Mouse (Mus musculus) ES-E14 (cell line): ENCODE data around the gene Rcc1. TPM values are rescaled to one million over a fixed set of nuclear protein-coding genes. Genes with fewer than 3 reads are reported as not detected.

Source experiments
- DNase-seq: peaks from one replicate; pipeline ENCODE4 v3.0.0-alpha.2; 2013; ENCODE audit warnings: low read depth, low spot score
- H3K27ac ChIP-seq: 2 replicates; pipeline ENCODE4 v1.5.1; 2012; ENCODE audit warnings: low read depth, mild to moderate bottlenecking, low read length, moderate library complexity, mixed read lengths; ENCODE audit not compliant: poor library complexity, insufficient read depth, severe bottlenecking
- H3K36me3 ChIP-seq: 2 replicates; pipeline ENCODE4 v1.6.1; 2012; ENCODE audit warnings: mild to moderate bottlenecking, low read length, moderate library complexity, mixed read lengths; ENCODE audit not compliant: control insufficient read depth, poor library complexity, insufficient read depth, severe bottlenecking
- H3K4me1 ChIP-seq, 2 experiments: fragments of 150-350 bp in 1 of 2; sonication (generic) in 1 of 2; 2 replicates each; pipeline ENCODE4 v1.6.1; 2012; ENCODE audit warnings: low read length in 2 of 2, mild to moderate bottlenecking in 1 of 2, mixed read lengths in 1 of 2; ENCODE audit not compliant: control insufficient read depth in 2 of 2, insufficient read depth in 2 of 2, poor library complexity in 1 of 2
- H3K4me3 ChIP-seq, 2 experiments: fragments of 150-350 bp in 1 of 2; sonication (generic) in 1 of 2; 2 replicates each; pipeline ENCODE4 v1.5.1; 2012; ENCODE audit warnings: low read length in 2 of 2, low read depth in 1 of 2, mild to moderate bottlenecking in 1 of 2, mixed read lengths in 1 of 2; ENCODE audit not compliant: insufficient read depth in 1 of 2, poor library complexity in 1 of 2, severe bottlenecking in 1 of 2
- H3K9ac ChIP-seq: 2 replicates; pipeline ENCODE4 v1.6.1; 2012; ENCODE audit warnings: low read depth, mild to moderate bottlenecking, low read length, mixed read lengths; ENCODE audit not compliant: poor library complexity, insufficient read depth, severe bottlenecking
- H3K9me3 ChIP-seq: fragments of 150-350 bp; sonication (generic); 2 replicates; pipeline ENCODE4 v1.6.1; 2012; ENCODE audit warnings: low read depth, mild to moderate bottlenecking, low read length; ENCODE audit not compliant: control insufficient read depth, insufficient read depth
- CHD2 ChIP-seq: IDR thresholded peaks from 2 replicates; pipeline ENCODE4 v1.6.1; 2014; ENCODE audit warnings: mild to moderate bottlenecking, low read depth, low read length, inconsistent platforms
- HCFC1 ChIP-seq: IDR thresholded peaks from 2 replicates; pipeline ENCODE4 v1.6.1; 2012; ENCODE audit warnings: low read length, inconsistent platforms, borderline replicate concordance; ENCODE audit not compliant: insufficient read depth
- MAFK ChIP-seq: IDR thresholded peaks from 2 replicates; pipeline ENCODE4 v1.6.1; 2014; ENCODE audit warnings: mild to moderate bottlenecking, low read depth, low read length, inconsistent platforms; ENCODE audit not compliant: insufficient read depth
- ZC3H11A ChIP-seq: IDR thresholded peaks from 2 replicates; pipeline ENCODE4 v1.6.1; 2012; ENCODE audit warnings: low read depth, mild to moderate bottlenecking, inconsistent platforms, low read length, borderline replicate concordance
- ZNF384 ChIP-seq: IDR thresholded peaks from 2 replicates; pipeline ENCODE4 v1.6.1; 2012; ENCODE audit warnings: low read depth, low read length, inconsistent platforms
- in situ Hi-C, 2 experiments: fragments of 600-800 bp; cut with MboI; formaldehyde crosslinking; loops; one replicate each; pipeline ENCODE4 v1.15.1; 2025; ENCODE audit warnings: low sequenced_read_pairs in 2 of 2, inconsistent platforms in 1 of 2; ENCODE audit not compliant: unreplicated experiment in 2 of 2
- total RNA-seq: library from RNA; depleted of rRNA; stranded (reverse); fragments of 300-350 nt; gene quantifications from 2 replicates; pipeline ENCODE4 v1.2.3, GENCODE M21; 2012

Gene Rcc1
- total RNA-seq, 1 experiment, result 117 TPM

DNA sequence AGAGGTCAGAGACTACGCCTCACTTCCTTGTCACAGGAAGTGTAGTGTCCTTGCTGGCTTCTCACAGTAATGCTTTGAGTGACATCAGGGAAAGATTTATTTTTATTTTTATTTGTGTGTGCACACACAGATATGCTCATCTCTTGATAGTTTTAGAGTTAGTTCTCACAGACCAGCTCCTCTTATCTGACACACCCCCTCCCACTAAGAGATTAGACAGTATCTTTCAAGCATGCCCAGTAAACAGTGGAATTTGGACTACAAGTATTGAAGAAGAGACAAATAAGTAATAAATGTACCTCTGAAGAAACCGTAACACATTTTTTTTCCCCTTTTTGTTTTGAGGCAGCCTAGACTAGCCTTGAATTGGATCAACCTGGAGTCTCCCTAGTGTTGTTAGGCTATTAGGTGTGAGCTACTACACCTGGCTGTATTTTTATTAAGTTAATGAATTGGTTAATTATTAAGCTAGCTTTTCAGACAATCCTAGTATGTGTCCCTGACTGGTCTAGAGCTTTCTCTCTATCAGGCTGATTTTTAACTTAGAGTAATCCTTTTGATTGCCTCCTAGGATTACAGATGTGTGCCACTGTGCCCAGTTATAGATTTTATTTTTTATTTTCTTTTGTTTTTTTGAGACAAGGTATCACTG lies 27.7 kb upstream of the Rcc1 start:
- no peak for TF ChIP-seq MAFK
- TF ChIP-seq CHD2, result no peak
- no peak for TF ChIP-seq ZC3H11A
- no peak for TF ChIP-seq ZNF384
- no peak for TF ChIP-seq HCFC1
- in situ Hi-C loops, result no loop called here
- peaks cover 7% of the 10 kb centered on the region; the same call in 1 of the 2 replicates for H3K36me3 ChIP-seq

DNA sequence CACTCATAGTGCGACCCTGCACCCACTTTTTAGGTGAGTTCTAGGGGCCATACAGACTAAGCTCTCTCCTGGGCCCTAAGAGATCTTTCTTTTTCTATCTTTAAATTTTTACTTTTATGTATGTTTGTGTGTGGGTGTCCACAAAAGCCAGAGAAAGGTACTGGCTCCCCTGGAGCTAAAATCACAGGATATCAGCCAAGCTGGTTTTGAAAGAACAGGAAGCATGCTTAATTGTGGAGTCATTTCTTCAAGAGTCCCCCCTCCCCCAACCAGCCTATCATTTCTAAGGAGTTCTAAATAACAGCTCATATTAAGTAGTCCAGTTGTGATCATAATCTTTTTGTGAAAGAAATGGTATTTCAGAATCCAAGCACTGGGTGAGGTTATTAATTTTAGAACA lies 20.4 kb upstream of the Rcc1 start:
- Histone ChIP-seq H3K27ac (no peak overlapping the region), H3K4me3 (no peak overlapping the region), H3K9me3 (no peaks in the 10 kb centered on the region), H3K9ac (no peak overlapping the region), H3K36me3 (peaks cover 18% of the 10 kb centered on the region), H3K4me1 (no peaks in the 10 kb centered on the region)
- TF ChIP-seq MAFK (no peak), ZNF384 (no peak), CHD2 (no peak), ZC3H11A (no peak), HCFC1 (no peak)
- in situ Hi-C loops, result no loop called here
- no peak for DNase-seq

More for the DNA sequence above, 27.7 kb upstream of the Rcc1 start:
- H3K4me3 ChIP-seq, result no peak overlapping the region
- no peak overlapping the region for H3K9ac ChIP-seq
- no peak for DNase-seq
- no peak overlapping the region for H3K27ac ChIP-seq
- H3K9me3 ChIP-seq, result no peaks in the 10 kb centered on the region
- no peaks in the 10 kb centered on the region for H3K4me1 ChIP-seq

DNA sequence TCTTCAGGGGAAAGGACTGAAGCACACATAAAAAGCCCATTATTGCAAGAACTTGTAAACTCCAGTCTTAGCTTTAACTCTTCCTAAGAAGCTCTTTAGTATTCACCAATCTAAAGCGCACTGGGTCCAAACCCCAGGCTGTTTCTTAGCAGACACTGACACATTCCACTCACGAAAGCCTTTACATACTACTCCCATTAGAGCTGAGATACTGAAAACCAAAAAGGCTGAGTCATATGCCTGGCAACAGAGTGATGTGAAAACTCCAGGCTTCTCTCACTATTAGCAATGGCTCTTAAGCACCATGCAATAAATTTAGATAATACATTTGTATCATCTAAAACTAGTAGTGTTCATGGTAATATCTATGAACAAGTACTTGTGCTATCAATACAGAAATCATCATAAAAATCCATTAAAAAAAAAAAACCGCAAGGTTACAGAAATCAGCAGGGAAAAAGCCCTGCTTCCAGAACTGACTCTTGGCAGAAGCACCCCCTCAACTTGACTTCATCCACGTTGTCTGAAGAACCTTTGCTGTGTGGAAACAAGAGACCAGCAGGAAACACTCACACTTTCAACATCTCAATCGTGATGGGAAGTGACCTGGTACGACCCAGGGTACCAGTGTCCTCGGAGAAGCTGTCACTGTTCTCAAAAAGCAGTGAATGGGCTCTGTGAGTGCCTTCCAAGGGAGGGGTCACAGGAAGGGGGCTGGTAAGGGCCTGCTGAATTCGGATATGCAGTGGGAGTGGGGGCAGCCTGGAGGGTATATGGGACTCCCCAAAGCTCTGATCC lies 16.7 kb upstream of the Rcc1 start:
- in situ Hi-C loops, result no loop called here
- no peak for TF ChIP-seq CHD2
- TF ChIP-seq ZC3H11A, result no peak
- no peak for TF ChIP-seq ZNF384
- TF ChIP-seq HCFC1, result no peak
- TF ChIP-seq MAFK, result no peak
- peaks cover 20% of the 10 kb centered on the region for H3K36me3 ChIP-seq
- H3K9me3 ChIP-seq, result no peaks in the 10 kb centered on the region
- H3K4me3 ChIP-seq, result no peak overlapping the region
- DNase-seq, result no peak
- no peak overlapping the region for H3K9ac ChIP-seq
- no peaks in the 10 kb centered on the region for H3K4me1 ChIP-seq
- no peak overlapping the region for H3K27ac ChIP-seq

DNA sequence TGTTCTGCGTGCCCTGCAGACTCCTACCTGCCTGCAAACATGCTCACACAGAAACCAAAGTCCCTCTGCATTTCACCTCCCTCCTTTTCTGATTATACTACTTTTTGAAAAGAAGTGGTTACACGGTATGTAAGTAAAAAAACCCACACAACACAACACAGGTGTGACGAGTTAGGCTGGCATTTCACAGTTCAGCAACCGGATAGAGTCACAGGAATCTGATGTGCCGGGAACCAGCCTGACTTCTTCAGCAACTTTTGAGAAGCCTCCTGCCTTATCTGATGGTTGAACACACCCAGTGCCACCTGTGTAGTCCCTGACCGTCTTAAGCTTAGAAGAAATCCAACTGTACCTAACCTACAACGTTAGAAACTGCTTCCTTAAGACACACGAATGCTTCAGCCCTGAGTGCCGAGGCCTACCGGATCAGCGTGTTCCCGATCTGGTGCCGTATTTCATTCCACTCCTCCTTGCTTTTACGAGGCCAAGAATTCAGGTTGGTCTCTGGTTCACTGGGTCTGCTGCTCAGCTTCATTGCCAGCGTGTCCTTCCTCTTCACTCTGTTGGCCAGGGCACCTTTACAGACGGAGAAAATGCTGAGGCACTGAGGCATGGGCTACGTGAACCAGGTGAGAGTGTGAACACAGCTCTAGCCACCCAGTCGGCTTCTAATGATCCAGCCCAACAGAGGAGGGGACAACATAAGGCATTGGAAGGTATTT lies 14.2 kb upstream of the Rcc1 start:
- H3K4me3 ChIP-seq, result no peak overlapping the region
- H3K9me3 ChIP-seq, result no peaks in the 10 kb centered on the region
- no peaks in the 10 kb centered on the region for H3K4me1 ChIP-seq
- H3K36me3 ChIP-seq, result peaks cover 24% of the 10 kb centered on the region
- no peak overlapping the region for H3K27ac ChIP-seq
- DNase-seq, result no peak
- no peak overlapping the region for H3K9ac ChIP-seq
- TF ChIP-seq HCFC1 (no peak), CHD2 (no peak), MAFK (no peak), ZC3H11A (no peak), ZNF384 (no peak)
- in situ Hi-C loops, result no loop called here
